Mouse (Mus musculus) lung, postnatal 14 days (tissue): ENCODE results near the gene Utrn.

Source experiments
- DNase-seq: peaks from one replicate; pipeline ENCODE4 v3.0.0; 2021

Utrn gene

GRCm38 (mm10) chr10:12832163-12832562 lies 37.0 kb downstream of the Utrn start:
- DNase-seq, result no peak

- DNase-seq, result no peak
These were observed 41.4 kb downstream of the Utrn start for GRCm38 (mm10) chr10:12827778-12828177.

GRCm38 (mm10) chr10:12827306-12827705 lies 41.9 kb downstream of the Utrn start:
- no peak for DNase-seq

- DNase-seq, result peak; percentile 38
These were observed 42.3 kb downstream of the Utrn start for GRCm38 (mm10) chr10:12826760-12827281.

GRCm38 (mm10) chr10:12824386-12824785 lies 44.8 kb downstream of the Utrn start:
- no peak for DNase-seq

GRCm38 (mm10) chr10:12823437-12824219 lies 45.5 kb downstream of the Utrn start:
- DNase-seq, result peak; percentile 44

- no peak for DNase-seq
These were observed 48.0 kb downstream of the Utrn start for GRCm38 (mm10) chr10:12820978-12821735.

GRCm38 (mm10) chr10:12817409-12817808 lies 51.8 kb downstream of the Utrn start:
- peak; percentile 52 for DNase-seq

- no peak for DNase-seq
These were observed 52.6 kb downstream of the Utrn start for GRCm38 (mm10) chr10:12816530-12816929.

GRCm38 (mm10) chr10:12814411-12814810 lies 54.8 kb downstream of the Utrn start:
- no peak for DNase-seq

GRCm38 (mm10) chr10:12813881-12814280 lies 55.3 kb downstream of the Utrn start:
- no peak for DNase-seq

- no peak for DNase-seq
These were observed 55.9 kb downstream of the Utrn start for GRCm38 (mm10) chr10:12813211-12813811.

GRCm38 (mm10) chr10:12812680-12813079 lies 56.5 kb downstream of the Utrn start:
- no peak for DNase-seq

GRCm38 (mm10) chr10:12810816-12811215 lies 58.3 kb downstream of the Utrn start:
- DNase-seq, result no peak

GRCm38 (mm10) chr10:12809702-12810101 lies 59.5 kb downstream of the Utrn start:
- DNase-seq, result no peak

GRCm38 (mm10) chr10:12808467-12808866 lies 60.7 kb downstream of the Utrn start:
- no peak for DNase-seq

GRCm38 (mm10) chr10:12807706-12808105 lies 61.5 kb downstream of the Utrn start:
- no peak for DNase-seq

- no peak for DNase-seq
These were observed 63.3 kb downstream of the Utrn start for GRCm38 (mm10) chr10:12805826-12806225.

- no peak for DNase-seq
These were observed 65.2 kb downstream of the Utrn start for GRCm38 (mm10) chr10:12803939-12804338.

- DNase-seq, result no peak
These were observed 69.7 kb downstream of the Utrn start for GRCm38 (mm10) chr10:12799416-12799815.

GRCm38 (mm10) chr10:12798248-12798647 lies 70.9 kb downstream of the Utrn start:
- no peak for DNase-seq

GRCm38 (mm10) chr10:12796510-12796840 lies 72.7 kb downstream of the Utrn start:
- no peak for DNase-seq

GRCm38 (mm10) chr10:12795796-12796509 lies 73.2 kb downstream of the Utrn start:
- DNase-seq, result no peak
